Mouse (Mus musculus) layer of hippocampus, adult 2 months (tissue): ENCODE measurements at regions not wholly inside any gene's neighbourhood (a gene's known extent, or its start where the extent isn't known, plus 50 kb on each side); places are given as distances from the start of the nearest gene placed in this dataset.

Source experiments
- DNase-seq, 2 experiments: peaks; one replicate each; pipeline ENCODE4 v3.0.0; 2022; ENCODE audit warnings: low spot score in 2 of 2
- H3K27ac ChIP-seq: fragments of 200-600 bp; 2 replicates; pipeline ENCODE4 v1.8.1; 2022
- H3K4me3 ChIP-seq: fragments of 200-600 bp; 2 replicates; pipeline ENCODE4 v1.8.1; 2022; ENCODE audit warnings: mild to moderate bottlenecking
- CTCF ChIP-seq: fragments of 200-600 bp; conservative IDR thresholded peaks from 2 replicates; pipeline ENCODE4 v1.8.1; 2022; ENCODE audit warnings: antibody characterized with exemption, mild to moderate bottlenecking, moderate library complexity

DNA sequence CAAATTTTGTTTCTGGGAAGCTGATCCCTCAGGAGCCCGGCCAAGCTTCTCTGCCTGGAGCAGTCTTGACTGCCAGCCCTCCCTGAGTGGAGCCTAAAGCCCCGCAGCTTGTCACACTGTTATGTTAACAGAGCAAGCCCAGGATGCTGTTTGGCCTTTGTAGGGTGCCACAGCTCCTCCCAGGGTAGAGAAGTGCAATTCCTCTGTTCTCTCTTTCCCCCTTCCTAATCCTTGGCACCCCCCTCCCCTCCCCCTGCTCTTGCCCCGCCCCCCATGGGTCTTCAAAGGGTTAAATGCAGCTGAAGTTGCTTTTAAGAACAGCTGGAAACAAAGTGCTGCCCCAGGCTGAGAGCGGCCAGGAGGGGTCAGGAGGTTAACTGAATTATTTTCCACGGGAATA, 234.1 kb upstream of the Rgma start:
- TF ChIP-seq CTCF: no peak
- no peak for DNase-seq
- no peak overlapping the region for H3K27ac ChIP-seq
- no peak overlapping the region for H3K4me3 ChIP-seq

DNA sequence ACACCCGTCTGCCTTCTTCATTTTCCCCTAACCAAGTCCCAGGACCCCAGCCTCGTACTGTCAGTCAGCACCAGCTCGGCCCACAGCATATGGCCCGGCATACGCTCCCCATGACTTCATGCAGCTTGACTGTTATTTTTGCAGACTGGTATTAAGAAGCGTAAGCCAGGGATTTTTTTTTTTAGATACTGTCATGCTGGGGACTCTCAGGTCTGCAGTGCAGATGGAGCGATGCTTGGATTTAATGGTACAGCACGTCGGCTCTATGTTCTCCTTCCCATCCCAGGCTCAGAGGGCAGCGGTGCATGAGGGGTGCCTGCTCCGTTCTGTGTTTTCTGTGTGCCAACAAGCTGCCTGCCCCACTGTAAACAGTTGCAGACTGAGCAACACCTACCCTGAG, 231.4 kb upstream of the Rgma start:
- no peak for TF ChIP-seq CTCF
- no peak overlapping the region for H3K27ac ChIP-seq
- H3K4me3 ChIP-seq: no peak overlapping the region
- DNase-seq: peak in 1 of 2 experiments; percentile 20

DNA sequence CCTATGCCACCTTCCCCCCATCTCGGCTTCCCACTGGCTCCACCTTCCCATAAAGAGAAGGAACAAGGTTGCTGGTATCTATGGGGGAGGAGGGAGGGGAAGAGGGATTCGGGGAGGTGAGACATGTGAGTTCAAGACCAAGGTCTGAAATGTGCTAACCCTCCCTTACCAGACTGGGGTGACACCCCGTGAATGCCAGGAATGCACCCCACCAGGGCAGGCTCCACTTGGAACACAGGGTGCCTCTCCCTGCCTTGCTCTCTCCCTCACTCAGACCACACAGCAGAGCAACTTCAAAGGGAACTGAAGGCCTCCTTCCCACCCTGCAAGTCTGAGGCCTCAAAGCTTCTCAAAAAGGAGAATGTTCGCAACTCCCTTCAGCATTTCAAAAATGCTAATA, 230.5 kb upstream of the Rgma start:
- Histone ChIP-seq H3K4me3 (no peak overlapping the region), H3K27ac (no peak overlapping the region)
- DNase-seq: no peak
- no peak for TF ChIP-seq CTCF

DNA sequence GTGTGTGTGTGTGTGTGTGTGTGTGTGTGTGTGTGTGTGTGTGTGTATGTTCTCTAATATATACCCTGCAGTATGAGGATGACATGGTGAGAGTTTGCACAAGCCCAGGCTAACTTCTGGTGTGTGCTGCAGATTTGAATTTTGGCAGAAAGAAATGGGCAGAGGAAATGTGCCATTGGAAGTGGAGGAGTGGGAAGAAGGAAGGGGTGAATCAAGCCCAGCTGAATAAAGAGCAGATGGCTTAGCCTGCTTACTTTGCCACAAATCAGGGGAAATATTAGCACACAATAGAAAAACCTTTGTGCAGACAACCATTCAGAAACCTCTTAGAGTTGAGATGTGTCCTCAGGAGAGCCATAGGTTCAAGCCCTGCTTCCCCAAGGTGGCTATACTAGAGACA, 228.1 kb upstream of the Rgma start:
- peak; percentile 37 to 47 for DNase-seq
- H3K27ac ChIP-seq: peak overlapping the region; percentile 47
- no peak for TF ChIP-seq CTCF
- no peak overlapping the region for H3K4me3 ChIP-seq

DNA sequence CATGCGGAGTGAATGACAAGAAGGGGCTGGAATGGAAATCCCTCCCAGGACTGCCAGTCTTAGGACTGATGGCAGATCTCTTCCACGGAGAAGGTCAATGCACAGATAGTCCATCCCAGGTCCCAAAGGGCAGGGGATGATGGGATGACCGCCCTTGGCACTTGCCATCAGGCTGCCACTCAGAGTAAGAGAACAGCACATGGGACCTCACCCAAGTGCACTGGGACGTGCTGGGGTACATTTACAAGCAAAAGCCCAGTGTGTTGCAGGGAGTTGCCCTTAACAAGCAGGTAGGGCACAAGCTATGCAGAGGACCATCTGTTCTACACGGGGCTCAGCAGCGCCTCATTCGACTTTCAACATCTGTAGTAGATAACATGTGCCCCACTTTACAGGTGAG, 224.9 kb upstream of the Rgma start:
- Histone ChIP-seq H3K4me3 (no peak overlapping the region), H3K27ac (no peak overlapping the region)
- no peak for TF ChIP-seq CTCF
- no peak for DNase-seq

DNA sequence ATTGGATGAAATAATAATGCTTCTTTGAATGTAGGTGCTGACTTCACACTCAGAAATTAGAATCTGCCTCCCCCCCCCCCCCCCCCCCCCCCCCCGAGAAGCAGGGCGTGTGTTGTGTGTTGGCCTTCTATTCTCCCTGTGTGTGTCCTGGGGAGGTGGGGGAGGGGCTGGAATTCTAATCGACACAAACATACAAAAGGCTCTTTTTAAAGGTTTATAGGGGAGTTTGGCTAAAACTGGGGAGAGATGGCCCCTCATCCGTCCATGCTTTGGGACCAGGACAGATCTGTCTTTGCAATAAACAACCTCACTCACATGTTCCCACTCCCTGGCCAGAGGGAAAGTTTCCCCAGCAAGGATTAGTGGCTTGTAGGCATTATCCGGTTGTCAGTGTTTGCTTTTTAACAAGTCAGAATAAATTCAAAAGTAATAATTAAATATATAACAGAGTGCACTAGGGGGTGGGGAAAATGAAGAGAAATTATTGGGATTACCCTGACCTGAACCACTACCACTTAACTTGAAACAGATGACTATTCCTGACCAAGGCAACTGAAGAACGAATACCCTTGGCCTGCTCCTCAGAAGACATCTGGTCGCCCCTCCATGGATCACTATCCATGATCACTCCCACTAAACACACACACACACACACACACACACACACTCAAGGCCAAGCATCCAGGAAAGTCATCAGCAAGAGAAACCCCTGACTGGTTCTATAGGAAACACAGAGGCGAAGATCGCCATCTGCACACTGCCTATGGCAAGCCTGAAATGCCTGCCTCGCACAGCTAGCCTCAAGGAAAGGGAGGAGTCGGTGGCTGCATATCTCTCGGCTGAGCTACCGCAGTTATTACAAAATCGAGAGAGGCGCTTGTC, 223.5 kb upstream of the Rgma start:
- Histone ChIP-seq H3K27ac (no peak overlapping the region), H3K4me3 (no peak overlapping the region)
- DNase-seq: no peak
- no peak for TF ChIP-seq CTCF

DNA sequence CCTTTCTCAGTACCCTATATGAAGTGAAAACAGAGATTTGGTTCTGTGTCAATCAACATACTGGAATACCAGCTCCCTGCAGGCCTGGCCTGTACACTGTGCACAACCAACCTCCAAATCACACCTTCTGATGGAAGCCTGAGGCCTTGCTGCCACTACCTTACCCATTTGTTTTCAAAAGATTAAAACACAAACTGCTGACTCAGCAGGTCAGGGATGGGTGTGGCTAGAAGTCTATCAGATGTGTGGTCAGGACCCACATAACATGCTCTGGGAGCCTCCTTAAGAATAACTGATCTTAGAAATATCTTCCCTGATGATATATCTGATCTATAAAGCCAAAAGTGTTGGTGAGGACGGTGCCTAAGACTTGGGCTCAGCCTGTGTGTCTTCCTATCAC, 221.6 kb upstream of the Rgma start:
- no peak for DNase-seq
- Histone ChIP-seq H3K27ac (no peak overlapping the region), H3K4me3 (no peak overlapping the region)
- no peak for TF ChIP-seq CTCF

DNA sequence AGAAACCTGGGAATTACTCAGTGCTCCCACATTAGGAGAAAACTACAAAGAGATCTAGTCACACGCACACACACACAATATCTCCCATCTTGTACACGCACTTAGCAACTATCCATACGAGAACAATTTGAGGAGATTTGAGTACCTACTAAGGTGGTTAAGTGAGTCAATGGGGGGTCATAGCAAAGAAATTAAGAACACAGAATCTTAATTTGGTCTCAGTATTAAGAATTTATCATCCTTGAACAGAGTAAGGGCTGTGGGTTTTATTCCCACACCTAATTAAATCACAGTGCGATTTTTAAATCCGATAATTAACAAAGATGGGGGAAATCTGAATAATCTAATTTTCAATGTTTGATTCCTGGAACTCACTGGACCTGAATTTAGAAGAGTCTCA, 216.5 kb upstream of the Rgma start:
- H3K4me3 ChIP-seq: no peak overlapping the region
- no peak for TF ChIP-seq CTCF
- DNase-seq: no peak
- H3K27ac ChIP-seq: no peak overlapping the region

DNA sequence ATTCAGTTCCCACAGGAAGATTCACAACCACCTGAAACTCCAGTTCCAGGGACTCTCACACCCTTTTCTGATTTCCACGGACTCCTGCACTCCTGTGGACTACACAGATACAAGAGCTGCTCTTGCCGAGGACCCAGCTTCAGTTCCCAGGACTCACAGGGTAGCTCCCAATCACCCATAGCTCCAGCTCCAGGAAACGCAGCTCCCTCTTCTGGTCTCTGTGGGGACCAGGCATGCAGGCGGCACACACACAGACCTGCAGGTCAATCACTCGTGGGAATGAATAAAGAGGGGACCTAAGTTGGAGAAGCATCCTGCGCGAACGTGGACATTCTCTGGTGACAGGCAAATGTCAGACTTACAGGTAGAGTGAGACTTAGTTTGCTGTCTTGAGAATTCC, 214.3 kb upstream of the Rgma start:
- TF ChIP-seq CTCF: peak; percentile 37
- H3K4me3 ChIP-seq: no peak overlapping the region
- no peak overlapping the region for H3K27ac ChIP-seq
- no peak for DNase-seq

DNA sequence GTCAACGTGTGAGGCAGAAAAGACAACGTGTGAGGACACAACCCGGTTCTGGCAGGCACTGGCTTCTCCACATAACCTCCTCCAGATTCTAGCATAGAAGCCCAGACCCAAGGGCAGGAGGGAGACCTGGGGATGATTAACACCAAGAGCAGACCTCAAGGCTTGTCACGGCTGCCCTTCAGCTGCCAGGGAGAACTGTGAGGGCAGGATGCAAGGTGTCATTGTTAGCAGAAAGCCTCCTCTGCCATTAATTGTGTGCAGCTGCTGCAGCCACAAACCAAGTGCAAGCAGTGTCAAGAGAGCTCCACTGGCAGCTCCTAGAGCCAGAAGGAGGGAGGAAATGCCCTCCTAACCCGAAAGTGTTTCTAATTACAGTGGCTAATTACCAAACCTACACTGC, 211.6 kb upstream of the Rgma start:
- no peak for DNase-seq
- TF ChIP-seq CTCF: no peak
- H3K4me3 ChIP-seq: no peak overlapping the region
- no peak overlapping the region for H3K27ac ChIP-seq

DNA sequence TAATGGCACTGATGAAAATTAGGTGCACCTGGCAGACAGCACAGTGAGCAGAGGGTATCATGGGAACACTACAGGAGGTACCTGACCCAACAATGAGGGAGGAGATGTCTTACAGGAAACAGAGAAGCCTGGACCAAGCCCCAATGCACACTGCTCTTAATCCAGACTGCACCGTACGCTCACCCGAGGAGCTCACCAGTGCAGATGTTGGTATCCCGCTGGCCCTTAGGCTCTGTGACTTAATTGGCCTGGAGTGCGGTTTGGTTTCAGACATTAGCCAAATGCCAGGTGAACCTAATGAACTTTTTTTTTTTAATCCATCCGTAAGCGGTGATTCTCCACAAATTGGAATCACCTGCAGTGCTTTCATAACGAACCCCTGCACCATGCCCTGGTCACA, 209.8 kb upstream of the Rgma start:
- TF ChIP-seq CTCF: no peak
- no peak overlapping the region for H3K27ac ChIP-seq
- DNase-seq: no peak
- H3K4me3 ChIP-seq: no peak overlapping the region

DNA sequence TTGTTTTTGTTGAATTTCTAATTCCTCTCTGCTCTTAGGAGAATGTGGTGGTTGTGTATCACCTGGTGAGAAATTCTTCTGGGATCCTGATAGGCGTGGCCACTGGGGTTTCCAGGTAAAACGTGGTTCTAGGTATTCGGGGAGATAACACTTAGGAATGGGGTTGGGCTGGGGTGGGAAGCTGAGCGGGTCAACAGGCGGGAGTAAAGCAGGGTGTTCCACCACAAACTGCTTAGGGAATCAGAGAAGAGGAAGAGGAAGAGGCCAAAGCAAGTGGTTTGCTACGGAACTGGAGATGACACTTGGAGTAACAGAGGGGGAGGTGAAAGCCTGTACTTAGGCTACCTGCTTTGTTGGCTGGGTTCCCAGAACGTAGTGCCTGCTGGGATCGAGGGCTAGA, 205.9 kb upstream of the Rgma start:
- DNase-seq: no peak
- TF ChIP-seq CTCF: no peak
- no peak overlapping the region for H3K4me3 ChIP-seq
- no peak overlapping the region for H3K27ac ChIP-seq

DNA sequence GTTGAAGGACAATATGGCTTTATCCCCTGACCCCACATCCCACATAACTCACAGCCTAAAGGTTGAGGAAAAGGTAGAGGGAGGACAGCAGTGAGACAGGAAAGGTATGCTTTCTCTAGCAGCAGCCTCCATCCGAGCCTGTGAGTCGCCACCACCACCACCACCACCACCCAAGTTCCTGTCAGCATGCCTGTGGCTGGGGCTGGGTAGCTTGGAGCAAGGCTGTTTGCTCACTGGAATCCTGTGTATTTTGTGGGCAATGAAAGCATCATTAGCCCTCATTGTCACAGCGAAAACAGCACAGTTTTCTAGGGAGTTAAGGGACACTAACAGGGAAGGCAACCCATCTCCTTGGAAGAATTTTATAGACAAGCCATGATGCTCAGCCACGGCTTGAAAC, 202.7 kb upstream of the Rgma start:
- H3K4me3 ChIP-seq: no peak overlapping the region
- TF ChIP-seq CTCF: no peak
- DNase-seq: no peak
- no peak overlapping the region for H3K27ac ChIP-seq

DNA sequence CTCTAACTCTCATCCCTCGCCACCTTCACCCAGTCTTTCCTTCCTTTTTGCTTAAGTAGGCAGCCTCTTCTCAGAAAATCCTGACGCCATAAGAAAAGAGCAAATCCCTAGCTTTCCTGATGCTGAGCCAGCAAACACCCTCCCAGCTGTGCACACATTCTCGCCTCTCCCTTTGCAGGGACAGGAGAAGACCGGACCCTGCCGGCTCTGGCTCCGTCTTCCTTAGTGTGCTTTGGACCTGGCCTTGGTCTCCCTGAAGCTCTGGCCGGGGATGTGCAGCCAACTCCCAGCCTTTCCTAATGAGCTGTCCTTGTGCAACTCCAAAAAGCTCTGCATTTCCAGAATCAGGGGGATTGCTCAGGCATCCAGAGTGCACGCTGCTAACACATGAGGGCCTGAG, 191.5 kb upstream of the Rgma start:
- Histone ChIP-seq H3K4me3 (no peak overlapping the region), H3K27ac (peak overlapping the region; percentile 85)
- TF ChIP-seq CTCF: no peak
- no peak for DNase-seq
